Mouse (Mus musculus): ENCODE data around the gene Shisa9. TPM values are rescaled to one million over a fixed set of nuclear protein-coding genes. Genes with fewer than 3 reads are reported as not detected.
A peak's percentile ranks its signal among the peaks of the same experiment; 100 is the strongest.
"Not testable (repeated sequence)": the region's sequence is repeated elsewhere in the genome, so short reads cannot be mapped to it uniquely, and the experiment has no call there.

Shisa9 gene
- 0.92 and 1.7 TPM in 2 replicates for polyA plus RNA-seq (2015; fragmentation: Nextera tagmentation; extraction: Ambion mirVana)

DNA sequence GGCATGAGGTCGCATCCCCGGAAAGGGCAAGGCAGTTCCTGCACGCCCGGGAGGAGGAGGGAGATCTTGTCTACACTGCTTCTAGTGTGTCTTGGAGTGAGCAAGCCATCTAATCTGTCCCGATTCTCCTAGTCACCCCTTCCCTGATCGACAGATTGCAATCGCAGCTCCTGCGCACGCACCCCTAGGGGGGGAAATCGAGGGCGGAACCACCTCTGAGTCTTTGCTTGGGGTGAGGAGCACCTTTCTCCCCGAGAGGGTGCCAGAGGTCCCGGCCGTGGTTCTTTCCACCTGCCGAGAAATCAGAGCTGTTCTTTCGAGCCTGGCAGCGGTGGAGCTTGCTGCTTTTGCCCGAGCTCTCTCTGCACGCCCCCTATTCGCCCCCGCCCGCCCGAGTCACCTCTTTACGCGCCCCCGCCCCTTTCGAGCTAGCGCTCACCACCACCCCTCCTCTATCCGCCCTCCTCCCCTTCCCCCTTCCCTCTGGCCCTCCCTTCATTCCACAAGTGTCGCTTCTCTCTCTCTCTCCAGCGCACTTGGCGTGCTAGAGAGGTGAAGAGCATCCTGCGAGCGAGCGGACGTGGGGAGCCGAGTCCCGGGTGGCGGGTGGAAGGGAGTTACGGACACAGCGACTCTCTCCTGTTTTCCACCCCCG lies at the start of gene Shisa9:
TSS of gene Shisa9 (plus strand) at position 498 of the 655 bp plus-strand sequence.
- Histone ChIP-seq H3K4me3 (peak within 1 kb of the TSS; percentile 56), H3K27ac (no peak within 1 kb of the TSS), H3K4me2 (peak within 1 kb of the TSS; percentile 98), H3K9ac (peak within 1 kb of the TSS; percentile 46), H3K4me1 (replicated peaks) (peaks cover 18% of the 10 kb centered on the region), H3K9me3 (replicated peaks) (no peaks in the 10 kb centered on the region), H3K36me3 (no peaks in the 10 kb centered on the region), H3K27me3 (peaks cover 90% of the 10 kb centered on the region)
- ATAC-seq (replicated peaks; ENCODE audit: insufficient number of reproducible peaks, insufficient read depth, low FRiP score, low read depth), result peak; percentile 28; the same call in 1 of the 2 replicates
- under 1% methylated on average over 42 of the region's 42 CpGs for WGBS

DNA sequence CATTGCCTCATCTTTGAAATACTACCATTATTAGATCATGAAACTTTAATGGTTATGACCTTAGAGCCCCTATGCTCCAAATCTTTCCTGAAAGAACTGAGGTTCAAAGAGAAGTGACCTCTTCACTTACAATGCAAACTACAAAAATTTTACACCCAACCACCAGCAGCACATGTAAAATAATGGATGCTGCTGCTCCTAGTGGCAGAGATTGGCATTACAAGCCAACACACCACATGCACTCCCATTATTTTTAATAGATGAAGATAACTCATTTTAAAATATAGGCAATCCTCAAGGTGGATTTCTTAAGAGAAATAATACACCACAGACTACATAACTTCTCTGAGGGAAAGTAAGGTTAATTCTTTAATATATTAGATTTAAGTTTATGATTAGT lies 43.4 kb upstream of the Shisa9 start:
- Histone ChIP-seq H3K9ac (no peak overlapping the region), H3K27ac (no peak overlapping the region), H3K4me2 (no peak overlapping the region), H3K9me3 (replicated peaks) (no peaks in the 10 kb centered on the region), H3K4me3 (no peak overlapping the region), H3K36me3 (no peaks in the 10 kb centered on the region), H3K27me3 (no peaks in the 10 kb centered on the region), H3K4me1 (replicated peaks) (no peaks in the 10 kb centered on the region)
- no peak for ATAC-seq (replicated peaks; ENCODE audit: insufficient number of reproducible peaks, insufficient read depth, low FRiP score, low read depth)

DNA sequence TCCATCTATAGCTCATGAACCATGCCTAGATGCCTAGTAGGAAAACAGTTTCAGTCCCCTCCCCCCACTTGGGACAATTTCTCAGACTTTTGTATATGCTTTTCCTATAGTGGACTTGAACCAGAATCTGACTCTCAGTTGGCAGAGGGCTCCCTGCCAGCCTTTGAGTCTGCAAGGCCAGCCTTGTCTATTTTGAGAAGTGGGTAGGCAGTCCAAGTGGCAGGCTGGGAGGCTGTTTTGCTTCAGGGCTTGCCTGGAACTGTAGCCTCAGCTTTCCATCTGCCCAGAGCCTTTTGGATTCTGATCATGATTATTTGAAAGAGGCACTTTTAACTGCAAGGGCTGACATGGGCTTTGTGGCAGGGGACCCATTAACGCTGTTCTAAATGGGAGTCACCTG lies 23.2 kb upstream of the Shisa9 start:
- 80% methylated on average over 1 of the region's 1 CpGs for WGBS
- H3K9me3 ChIP-seq (replicated peaks), result no peaks in the 10 kb centered on the region
- H3K9ac ChIP-seq, result no peak overlapping the region
- H3K27me3 ChIP-seq, result no peaks in the 10 kb centered on the region
- no peak overlapping the region for H3K4me2 ChIP-seq
- no peaks in the 10 kb centered on the region for H3K36me3 ChIP-seq
- H3K27ac ChIP-seq, result no peak overlapping the region
- no peak overlapping the region for H3K4me3 ChIP-seq
- no peak for ATAC-seq (replicated peaks; ENCODE audit: insufficient number of reproducible peaks, insufficient read depth, low FRiP score, low read depth)
- H3K4me1 ChIP-seq (replicated peaks), result no peaks in the 10 kb centered on the region

DNA sequence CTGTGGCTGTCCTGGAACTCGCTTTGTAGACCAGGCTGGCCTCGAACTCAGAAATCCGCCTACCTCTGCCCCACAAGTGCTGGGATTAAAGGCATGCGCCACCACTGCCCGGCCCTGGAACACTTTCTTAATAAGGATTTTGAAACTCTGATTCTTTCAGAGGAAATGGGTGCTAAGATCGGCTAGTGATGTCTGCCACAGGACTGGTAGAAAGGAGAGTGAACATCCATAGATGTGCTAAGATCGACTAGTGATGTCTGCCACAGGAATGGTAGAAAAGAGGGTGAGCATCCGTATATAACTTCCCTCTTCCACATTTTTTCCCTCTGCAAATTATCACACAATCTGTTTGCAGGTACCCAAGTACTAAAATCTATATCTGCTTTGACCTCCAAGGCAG lies 17.9 kb upstream of the Shisa9 start:
- Histone ChIP-seq H3K36me3 (no peaks in the 10 kb centered on the region), H3K9ac (no peak overlapping the region), H3K27me3 (no peaks in the 10 kb centered on the region), H3K27ac (no peak overlapping the region), H3K4me1 (replicated peaks) (no peaks in the 10 kb centered on the region), H3K4me2 (no peak overlapping the region), H3K9me3 (replicated peaks) (no peaks in the 10 kb centered on the region), H3K4me3 (no peak overlapping the region)
- no peak for ATAC-seq (replicated peaks; ENCODE audit: insufficient number of reproducible peaks, insufficient read depth, low FRiP score, low read depth)
- 79% methylated on average over 8 of the region's 8 CpGs for WGBS

DNA sequence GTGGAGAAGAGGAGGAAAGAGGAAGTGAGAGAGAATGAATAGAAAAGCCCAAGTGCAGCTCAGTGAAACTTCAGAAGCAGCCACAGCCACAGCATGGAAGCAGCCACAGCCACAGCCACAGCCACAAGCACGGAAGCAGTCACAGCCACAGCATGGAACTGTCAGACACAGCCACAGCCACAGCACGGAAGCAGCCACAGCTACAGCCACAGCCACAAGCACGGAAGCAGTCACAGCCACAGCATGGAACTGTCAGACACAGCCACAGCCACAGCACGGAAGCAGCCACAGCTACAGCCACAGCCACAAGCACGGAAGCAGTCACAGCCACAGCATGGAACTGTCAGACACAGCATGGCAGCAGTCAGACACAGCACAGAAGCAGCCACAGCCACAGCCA lies 17.1 kb upstream of the Shisa9 start:
- H3K4me1 ChIP-seq (replicated peaks); H3K4me3 ChIP-seq; H3K27me3 ChIP-seq; H3K9ac ChIP-seq; H3K9me3 ChIP-seq (replicated peaks); ATAC-seq (replicated peaks; ENCODE audit: insufficient number of reproducible peaks, insufficient read depth, low FRiP score, low read depth); H3K4me2 ChIP-seq; H3K27ac ChIP-seq; H3K36me3 ChIP-seq: not testable (repeated sequence)
- WGBS, result 82% methylated on average over 5 of the region's 5 CpGs

DNA sequence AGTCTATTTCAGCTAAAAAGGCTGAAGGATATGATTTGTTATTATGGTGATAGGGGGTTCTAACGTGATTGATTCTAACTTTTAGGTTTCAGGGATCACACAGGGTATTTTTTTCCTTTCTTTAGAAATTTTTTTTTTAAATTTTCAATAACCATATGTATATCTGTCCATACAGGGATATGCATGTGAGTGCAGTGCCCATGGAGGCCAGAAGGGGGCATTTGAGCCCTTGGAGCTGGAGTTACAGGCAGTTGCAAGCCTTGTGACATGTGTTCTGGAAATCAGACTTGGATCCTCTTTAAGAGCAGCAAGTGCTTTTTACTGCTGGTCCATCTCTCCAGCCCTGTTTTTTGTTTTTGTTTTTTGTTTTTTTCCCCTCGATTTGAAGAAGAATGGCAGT lies 16.3 kb upstream of the Shisa9 start:
- Histone ChIP-seq H3K27me3 (no peaks in the 10 kb centered on the region), H3K9me3 (replicated peaks) (no peaks in the 10 kb centered on the region), H3K27ac (no peak overlapping the region), H3K9ac (no peak overlapping the region), H3K4me1 (replicated peaks) (no peaks in the 10 kb centered on the region), H3K36me3 (no peaks in the 10 kb centered on the region), H3K4me3 (no peak overlapping the region), H3K4me2 (no peak overlapping the region)
- 68% methylated on average over 2 of the region's 2 CpGs for WGBS
- ATAC-seq (replicated peaks; ENCODE audit: insufficient number of reproducible peaks, insufficient read depth, low FRiP score, low read depth), result no peak

DNA sequence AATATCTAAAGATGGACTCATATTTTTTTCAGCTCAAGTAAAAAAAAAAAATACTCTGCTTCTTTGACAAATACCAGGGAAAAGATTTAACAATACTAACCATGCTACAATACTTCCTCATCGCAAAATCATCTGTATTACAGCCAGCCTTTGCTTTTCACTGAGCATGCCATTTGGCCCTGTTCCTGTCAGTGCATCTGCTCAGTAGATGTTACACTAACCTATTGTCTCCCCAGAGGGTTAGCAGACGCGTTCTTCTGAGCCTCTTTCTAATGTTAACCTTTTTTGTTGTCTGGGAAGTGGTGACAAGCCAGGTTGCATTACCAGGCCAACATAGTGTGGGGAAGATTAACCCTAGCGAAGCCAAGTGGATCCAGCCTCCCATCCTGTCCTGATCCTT lies 10.2 kb upstream of the Shisa9 start:
- Histone ChIP-seq H3K9ac (no peak overlapping the region), H3K9me3 (replicated peaks) (no peaks in the 10 kb centered on the region), H3K27ac (no peak overlapping the region), H3K4me3 (no peak overlapping the region), H3K4me2 (no peak overlapping the region), H3K36me3 (no peaks in the 10 kb centered on the region), H3K27me3 (peaks cover 2% of the 10 kb centered on the region), H3K4me1 (replicated peaks) (no peaks in the 10 kb centered on the region)
- 40% methylated on average over 4 of the region's 4 CpGs for WGBS
- no peak for ATAC-seq (replicated peaks; ENCODE audit: insufficient number of reproducible peaks, insufficient read depth, low FRiP score, low read depth)

DNA sequence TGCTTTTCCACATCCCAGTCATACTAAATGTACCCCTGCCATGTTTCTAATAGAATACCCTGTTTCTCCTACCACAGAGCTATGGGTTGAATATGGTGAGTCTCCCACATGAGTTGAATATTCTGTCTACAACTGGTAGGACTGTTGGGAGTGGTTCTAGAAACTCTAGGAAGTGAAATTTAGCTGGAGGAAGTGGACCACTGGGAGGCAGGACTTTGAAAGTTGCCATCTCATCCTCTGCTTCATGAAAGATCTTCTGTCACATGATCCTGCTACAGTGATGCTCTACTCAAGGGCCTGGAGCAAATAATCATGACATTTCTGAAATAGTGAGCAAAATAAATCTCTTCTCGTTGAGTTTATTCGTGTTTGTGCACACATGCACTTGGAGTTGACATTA lies 7.2 kb upstream of the Shisa9 start:
- H3K27ac ChIP-seq, result no peak overlapping the region
- no peaks in the 10 kb centered on the region for H3K9me3 ChIP-seq (replicated peaks)
- no peak overlapping the region for H3K4me2 ChIP-seq
- H3K27me3 ChIP-seq, result peaks cover 22% of the 10 kb centered on the region
- no peaks in the 10 kb centered on the region for H3K4me1 ChIP-seq (replicated peaks)
- H3K36me3 ChIP-seq, result no peaks in the 10 kb centered on the region
- ATAC-seq (replicated peaks; ENCODE audit: insufficient number of reproducible peaks, insufficient read depth, low FRiP score, low read depth), result no peak
- no peak overlapping the region for H3K9ac ChIP-seq
- WGBS, result 78% methylated on average over 2 of the region's 2 CpGs
- no peak overlapping the region for H3K4me3 ChIP-seq

DNA sequence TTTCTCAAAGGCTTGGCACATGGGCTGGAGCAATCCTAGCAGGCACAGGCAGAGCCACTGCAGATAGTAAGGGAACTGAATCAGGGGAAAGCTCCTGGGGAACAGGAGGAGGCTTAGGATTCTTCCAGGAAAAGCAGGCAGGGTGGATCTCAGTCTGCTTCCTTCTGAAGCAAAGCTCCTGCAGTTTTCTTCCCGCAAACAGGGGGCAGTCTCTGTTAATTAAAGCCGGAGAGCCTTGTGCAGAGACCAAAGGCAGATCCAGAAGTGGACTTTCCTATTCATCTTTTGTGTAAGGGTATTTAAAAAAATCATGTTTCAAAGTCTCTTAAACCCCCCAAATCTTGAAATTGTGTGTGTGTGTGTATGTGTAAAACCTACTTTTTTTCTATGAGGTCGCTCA lies 3.1 kb upstream of the Shisa9 start:
- Histone ChIP-seq H3K27me3 (peaks cover 63% of the 10 kb centered on the region), H3K4me2 (no peak overlapping the region), H3K9ac (no peak overlapping the region), H3K9me3 (replicated peaks) (no peaks in the 10 kb centered on the region), H3K36me3 (no peaks in the 10 kb centered on the region), H3K4me1 (replicated peaks) (peaks cover 18% of the 10 kb centered on the region), H3K27ac (no peak overlapping the region), H3K4me3 (no peak overlapping the region)
- WGBS, result 14% methylated on average over 3 of the region's 3 CpGs
- no peak for ATAC-seq (replicated peaks; ENCODE audit: insufficient number of reproducible peaks, insufficient read depth, low FRiP score, low read depth)

DNA sequence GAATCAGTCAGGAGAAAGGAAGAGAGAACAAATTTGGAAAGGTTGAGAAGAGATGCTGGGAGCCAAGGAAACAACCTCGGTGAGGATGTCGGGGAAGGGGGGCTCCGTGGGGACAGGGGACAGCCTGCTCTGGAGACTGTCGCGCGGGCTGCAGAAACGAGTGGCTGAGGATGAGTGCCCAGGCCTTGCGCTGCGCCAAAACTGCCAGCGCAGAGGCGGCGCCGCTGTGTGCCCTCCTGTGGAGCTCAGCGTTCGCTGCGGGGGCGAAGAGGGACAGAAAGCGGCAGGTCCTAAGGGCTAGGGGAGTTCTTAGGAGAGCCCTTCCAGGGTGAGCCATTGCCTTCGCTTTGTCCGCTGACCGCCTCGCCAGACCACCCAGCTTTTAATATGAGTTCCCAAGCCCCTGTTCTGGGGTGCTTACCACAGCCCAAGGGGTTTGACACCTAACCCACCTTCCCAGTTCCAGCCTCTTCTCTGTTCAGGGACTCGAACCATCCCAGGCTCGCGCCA lies 752 bp upstream of the Shisa9 start:
- WGBS, result 2% methylated on average over 25 of the region's 25 CpGs
- Histone ChIP-seq H3K27me3 (peaks cover 87% of the 10 kb centered on the region), H3K9ac (no peak overlapping the region), H3K9me3 (replicated peaks) (no peaks in the 10 kb centered on the region), H3K27ac (no peak overlapping the region), H3K4me1 (replicated peaks) (peaks cover 18% of the 10 kb centered on the region), H3K4me2 (peak overlapping the region; percentile 98), H3K4me3 (peak overlapping the region; percentile 56), H3K36me3 (no peaks in the 10 kb centered on the region)
- ATAC-seq (replicated peaks; ENCODE audit: insufficient number of reproducible peaks, insufficient read depth, low FRiP score, low read depth), result no peak

DNA sequence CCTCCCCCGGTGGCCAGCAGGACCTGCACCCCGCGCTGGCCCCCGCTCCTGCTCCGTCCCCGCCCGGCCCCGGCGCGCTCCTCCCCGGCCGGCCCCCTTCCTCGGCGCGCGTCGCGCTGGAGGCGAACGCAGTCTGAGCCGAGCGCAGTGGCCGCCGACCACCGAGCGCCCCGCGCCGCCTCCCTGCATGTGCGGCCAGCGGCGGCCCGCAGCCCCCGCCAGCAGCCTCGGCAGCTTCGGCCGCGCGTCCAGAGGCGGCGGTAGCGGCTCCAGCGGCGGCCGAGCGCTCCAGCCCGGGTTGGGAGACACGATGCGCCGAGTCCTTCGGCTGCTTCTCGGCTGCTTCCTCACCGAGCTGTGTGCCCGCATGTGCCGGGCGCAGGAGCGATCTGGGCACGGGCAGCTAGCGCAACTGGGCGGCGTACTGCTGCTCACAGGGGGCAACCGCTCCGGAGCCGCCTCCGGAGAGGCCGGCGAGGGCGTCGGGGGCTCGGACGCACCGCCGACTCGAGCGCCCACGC lies 418 bp downstream of the Shisa9 start:
- Histone ChIP-seq H3K36me3 (no peaks in the 10 kb centered on the region), H3K4me2 (peak overlapping the region; percentile 98), H3K27ac (no peak overlapping the region), H3K4me1 (replicated peaks) (peaks cover 18% of the 10 kb centered on the region), H3K4me3 (peak overlapping the region; percentile 56), H3K9me3 (replicated peaks) (no peaks in the 10 kb centered on the region), H3K9ac (peak overlapping the region; percentile 46), H3K27me3 (peaks cover 90% of the 10 kb centered on the region)
- peak; percentile 50; the same call in 1 of the 2 replicates for ATAC-seq (replicated peaks; ENCODE audit: insufficient number of reproducible peaks, insufficient read depth, low FRiP score, low read depth)
- WGBS, result under 1% methylated on average over 73 of the region's 76 CpGs

DNA sequence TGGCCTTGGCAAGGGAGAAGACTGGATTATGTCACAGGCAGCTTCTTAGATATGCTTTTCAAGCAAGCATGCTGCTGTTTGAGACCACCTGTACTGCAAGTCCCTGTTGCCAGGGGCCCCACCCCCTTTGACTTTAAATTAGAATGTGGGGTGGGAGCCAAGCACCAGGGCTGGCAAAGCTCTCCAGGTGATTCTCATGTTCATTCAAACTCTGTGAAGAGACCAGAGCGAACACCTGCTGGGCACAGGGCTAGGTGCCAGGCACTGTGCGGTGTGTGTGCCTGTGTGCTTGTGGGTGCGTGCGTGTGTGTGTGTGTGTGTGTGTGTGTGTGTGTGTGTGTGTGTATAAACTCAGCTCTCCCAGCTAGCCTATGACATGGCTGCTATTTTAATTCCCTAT lies 3.1 kb downstream of the Shisa9 start:
- WGBS, result 82% methylated on average over 4 of the region's 4 CpGs
- no peak for ATAC-seq (replicated peaks; ENCODE audit: insufficient number of reproducible peaks, insufficient read depth, low FRiP score, low read depth)
- Histone ChIP-seq H3K4me3 (no peak overlapping the region), H3K27me3 (peaks cover 73% of the 10 kb centered on the region), H3K27ac (no peak overlapping the region), H3K9ac (no peak overlapping the region), H3K4me1 (replicated peaks) (peaks cover 18% of the 10 kb centered on the region), H3K9me3 (replicated peaks) (no peaks in the 10 kb centered on the region), H3K36me3 (no peaks in the 10 kb centered on the region), H3K4me2 (no peak overlapping the region)

Measured in heart, embryonic 15.5 days (tissue).